Mouse (Mus musculus) mouse trophoblast stem cell (cell line): Measurements from ENCODE around the gene Rbm45.

Source experiments
- in situ Hi-C, 2 experiments: fragments of 300-500 bp; cut with MseI, MboI; formaldehyde crosslinking; loops; 2 replicates in 1 of 2; 3 replicates in 1 of 2; pipeline ENCODE4 v1.15.1; 2025

Gene Rbm45

DNA sequence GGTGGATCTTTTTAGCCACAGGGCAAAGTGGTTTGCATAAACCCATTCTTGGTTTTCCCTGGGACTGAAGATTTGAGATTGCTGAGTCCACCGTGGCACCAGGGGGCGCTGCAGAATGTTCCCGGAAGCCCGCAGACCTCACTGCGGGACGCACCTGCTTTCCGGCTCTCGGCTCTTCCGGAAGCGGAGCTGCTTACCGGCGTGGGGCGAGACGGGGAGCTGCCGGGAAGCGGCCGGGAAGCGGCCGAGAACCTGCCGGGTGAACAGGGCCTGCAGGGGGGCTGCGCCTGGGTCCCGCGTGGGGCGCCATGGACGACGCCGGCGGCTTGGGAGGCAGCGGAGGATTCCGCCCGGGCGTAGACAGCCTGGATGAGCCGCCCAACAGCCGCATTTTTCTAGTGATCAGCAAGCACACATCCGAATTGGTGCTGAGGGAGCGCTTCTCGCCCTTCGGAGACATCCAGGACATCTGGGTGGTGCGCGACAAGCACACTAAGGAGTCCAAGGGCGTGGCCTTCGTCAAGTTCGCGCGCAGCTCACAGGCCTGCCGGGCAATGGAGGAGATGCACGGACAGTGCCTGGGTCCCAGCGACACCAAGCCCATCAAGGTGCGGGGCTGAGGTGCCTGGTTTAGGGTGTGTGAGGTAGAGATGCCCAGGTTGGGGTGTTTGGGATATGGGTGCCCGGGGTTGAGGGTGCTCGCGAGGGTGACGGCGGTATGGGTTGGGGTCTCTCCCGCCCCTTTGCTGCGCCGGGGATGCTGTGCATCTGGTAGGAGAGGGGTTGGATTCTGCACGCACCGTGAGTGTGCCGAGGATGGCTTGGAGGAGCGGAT is at the start of gene Rbm45:
Gene Rbm45 (plus strand): TSS at position 164 of the 835 bp plus-strand sequence.
- in situ Hi-C loops = loop anchor here (10.0 to 25.0 kb wide), 2 partner anchors 242 to 255 kb away; no protein-coding TSS in a partner anchor

DNA sequence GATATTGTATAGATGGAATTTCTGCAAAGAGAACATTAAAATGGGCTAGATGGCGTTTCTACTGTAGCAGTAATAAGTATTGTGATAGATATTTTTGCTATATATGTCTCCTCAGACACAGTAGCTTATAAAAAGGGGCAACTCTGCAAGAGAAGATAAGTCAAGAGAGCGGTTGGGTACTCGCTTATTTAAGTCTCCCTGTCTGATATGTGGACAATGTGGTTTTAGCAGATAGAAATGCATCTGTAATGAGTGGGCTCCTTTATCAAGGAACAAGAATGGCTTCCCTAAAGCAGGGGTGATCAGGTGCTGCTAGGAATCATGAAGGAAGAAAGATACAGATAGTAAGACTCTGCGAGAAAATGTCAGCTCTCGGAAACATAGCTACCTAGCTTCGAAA is 49.4 kb upstream of the Rbm45 start:
- in situ Hi-C loops = no loop called here

DNA sequence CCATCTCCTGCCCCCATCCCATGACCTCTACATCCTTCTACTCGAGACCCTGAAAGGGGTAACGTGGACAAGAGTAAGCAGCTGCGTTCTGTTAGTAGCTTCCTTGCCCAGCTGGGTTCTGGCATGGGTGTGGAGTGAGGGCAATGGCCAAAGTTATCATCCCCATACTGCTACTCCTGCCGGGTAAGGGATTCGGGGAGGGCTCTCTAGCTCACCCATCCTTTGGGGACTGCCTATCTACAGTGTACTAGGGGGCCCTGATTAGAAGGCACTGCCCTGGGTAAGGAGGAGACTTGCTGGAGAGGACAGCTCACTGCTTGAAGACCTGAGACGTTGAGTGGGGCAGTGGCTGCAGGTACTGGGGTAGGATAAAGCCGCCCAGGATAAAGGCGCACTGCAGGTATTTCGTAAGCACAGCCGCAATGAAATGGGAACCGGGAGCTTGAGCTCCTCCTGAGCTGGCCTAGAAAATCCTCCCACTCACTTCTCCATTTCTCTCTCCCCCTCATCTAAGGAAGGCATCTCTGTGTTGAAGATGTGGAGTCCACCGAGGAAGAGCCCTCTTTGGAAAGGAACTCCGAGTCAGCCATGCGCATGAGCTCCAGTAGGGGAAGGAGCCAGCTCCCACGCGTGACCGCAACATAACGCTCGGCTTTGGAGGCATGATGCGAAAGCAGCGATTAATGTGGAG is 46.5 kb upstream of the Rbm45 start:
- in situ Hi-C loops = no loop called here

DNA sequence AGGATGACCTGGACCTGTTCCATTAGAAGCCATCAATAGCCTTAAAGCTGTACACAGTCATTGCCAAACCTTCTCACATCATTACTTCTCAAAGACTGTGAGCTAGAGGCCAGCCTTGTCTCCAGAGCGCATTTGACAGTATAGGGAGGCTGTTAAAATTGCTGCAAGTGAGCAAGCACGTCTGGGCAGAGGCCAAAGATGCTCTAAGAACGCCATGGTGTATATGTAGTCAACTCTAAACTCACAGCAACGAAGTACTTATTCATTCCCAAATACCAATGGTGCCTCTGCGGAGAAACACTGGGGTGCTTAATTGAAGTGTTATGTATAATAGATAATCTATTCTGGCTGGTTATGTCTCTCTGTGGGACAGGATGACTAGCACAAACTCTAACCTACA is 45.3 kb upstream of the Rbm45 start:
- in situ Hi-C loops = no loop called here

DNA sequence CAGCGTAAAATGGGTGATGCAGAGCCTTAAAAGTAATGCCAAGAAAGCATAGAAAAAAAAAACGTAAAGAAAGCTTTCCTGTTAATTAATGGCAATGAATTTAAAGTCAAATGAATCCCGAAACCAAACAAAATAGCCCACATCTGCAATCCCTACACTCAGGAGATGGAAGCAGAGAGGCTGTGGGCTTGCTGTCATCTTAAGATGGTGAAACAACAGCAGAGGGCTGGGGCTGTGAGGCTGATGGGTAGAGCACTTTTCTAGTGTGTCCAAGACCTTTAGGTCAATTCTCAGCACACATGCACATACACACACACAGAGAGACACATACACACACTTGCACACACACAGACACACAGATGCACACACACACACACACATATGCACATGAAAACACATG is 43.6 kb upstream of the Rbm45 start:
- in situ Hi-C loops = no loop called here

DNA sequence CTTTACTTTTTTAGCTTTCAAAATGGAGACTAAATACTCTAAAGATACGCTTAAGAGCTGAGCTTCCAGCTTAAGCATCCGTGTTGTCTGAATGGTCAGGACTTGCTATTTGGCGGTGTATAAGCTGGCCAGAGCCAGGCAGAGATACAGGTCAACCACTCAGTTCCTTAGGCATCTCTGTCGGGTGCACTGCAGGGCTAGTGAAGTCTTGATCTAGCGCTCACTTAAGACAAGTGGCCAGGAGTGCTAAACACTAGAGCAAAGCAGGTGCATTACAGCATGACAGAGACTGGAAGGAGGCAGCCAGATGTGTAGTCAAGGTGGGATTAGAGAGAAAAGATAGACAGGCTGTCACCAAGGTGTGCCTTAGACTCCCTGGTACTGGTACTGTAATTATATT is 39.7 kb upstream of the Rbm45 start:
- in situ Hi-C loops = no loop called here

DNA sequence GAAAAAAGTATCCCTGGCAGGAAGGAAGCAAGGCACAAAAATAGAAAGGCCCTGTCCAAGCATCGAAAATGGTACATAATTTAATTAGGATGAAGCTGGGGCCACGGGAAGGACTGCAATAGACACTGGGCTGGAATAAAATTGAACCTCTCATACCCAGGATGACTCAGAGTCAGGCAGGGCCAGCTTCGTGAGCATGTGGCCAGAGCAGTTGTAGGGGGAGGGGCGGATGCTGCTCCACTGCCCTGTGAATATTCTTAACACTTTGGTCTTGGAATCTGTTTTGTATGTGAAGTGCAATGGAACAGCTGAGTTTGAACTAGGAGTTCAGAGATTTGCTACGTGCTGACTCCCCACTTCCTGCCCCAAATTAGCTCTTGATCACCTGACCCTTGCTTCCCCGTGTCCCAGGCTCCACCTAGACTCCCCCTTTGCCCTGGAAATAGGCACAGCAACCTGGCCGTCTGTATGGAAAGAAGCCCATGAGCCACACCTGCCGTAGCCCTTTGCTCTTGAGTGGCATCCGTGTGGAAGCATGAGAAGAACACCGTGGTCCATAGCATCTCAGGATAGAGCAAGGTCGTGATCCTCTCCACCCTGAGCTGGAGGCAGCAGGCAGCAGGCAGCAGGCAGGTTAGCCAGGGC is 37.5 kb upstream of the Rbm45 start:
- in situ Hi-C loops = no loop called here

DNA sequence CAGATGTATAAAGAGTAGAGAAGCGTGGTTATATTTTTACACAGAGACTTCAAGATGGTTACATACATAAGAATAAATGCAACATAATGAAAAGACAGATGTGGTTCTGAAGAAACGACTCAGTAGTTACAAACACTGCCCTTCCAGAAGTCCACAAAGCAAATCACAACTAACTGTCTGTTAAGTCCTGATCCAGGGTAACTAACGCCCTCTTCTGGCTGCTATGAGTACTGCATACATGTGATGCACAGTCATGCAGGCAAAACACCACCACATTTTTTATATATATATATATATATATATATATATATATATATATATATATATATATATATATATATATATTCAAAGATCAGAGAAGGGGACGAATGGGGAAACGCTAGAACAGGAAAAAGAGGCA is 35.2 kb upstream of the Rbm45 start:
- in situ Hi-C loops = no loop called here

DNA sequence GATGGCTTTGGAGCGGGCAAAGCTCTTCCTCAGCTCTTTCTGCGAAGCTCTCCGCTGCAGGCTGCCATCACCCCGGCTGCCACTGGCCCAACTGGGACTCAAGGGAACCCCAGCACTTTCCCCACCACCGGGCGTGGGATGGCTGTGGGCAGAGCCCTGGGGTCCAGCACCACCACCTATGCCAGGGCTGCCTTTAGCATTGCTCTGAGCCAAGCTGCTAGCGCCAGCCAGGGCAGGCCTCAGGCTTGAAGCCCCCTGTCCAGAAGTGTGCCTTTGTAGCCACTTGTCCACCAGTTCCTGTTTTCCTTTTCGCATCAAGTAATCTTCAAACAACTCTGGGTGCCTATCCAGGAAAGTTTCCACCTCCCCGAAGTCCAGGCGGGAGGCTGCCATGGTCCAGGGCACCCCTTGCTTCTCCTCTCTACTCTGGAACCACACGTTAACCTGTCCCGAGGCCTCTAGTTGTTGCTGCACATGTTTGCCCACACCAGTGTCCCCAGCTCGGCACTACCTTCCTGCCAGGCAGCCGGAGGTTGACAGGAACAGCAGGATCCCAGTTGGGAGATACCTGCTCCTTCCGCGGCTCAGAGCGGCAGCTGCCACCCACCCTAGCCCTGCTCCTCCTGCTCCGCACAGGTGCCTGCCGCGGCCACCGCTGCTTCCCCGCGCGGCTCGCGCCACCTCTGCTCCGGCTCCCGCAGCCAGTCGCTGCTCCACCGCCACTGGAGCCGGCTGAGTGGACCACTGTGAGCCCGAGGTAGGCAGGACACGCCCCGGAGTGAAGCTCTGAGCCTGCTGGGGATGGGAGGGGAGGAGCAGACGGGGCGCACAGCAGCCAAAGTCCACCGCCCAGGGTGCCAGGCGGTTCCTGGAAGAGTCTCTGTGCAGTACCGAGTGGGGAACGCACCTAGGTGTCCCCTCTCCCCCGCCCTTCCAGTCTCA is 31.3 kb upstream of the Rbm45 start, which contains the start of gene Pde11a:
Gene Pde11a (minus strand): TSS at position 560 of the 942 bp plus-strand sequence.
- in situ Hi-C loops = no loop called here

DNA sequence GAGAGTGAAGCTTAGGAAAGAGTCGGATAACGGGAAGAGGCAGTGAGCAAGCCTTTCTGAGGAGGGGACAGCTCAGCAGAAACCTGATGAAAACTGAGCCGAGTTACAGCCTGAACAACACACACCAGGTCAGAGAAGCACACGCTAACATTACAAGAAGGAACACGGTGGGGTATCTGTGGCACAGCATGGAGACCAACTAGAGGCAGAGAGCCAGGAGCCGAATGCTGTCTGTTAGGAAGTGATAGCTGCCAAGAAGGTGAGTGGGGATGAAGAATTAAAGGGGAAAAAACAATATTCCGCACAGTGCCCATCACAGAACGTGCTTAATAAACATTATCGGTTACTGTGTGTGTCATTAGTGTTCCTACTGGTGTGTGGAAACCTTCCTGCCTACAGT is 27.6 kb upstream of the Rbm45 start:
- in situ Hi-C loops = no loop called here

DNA sequence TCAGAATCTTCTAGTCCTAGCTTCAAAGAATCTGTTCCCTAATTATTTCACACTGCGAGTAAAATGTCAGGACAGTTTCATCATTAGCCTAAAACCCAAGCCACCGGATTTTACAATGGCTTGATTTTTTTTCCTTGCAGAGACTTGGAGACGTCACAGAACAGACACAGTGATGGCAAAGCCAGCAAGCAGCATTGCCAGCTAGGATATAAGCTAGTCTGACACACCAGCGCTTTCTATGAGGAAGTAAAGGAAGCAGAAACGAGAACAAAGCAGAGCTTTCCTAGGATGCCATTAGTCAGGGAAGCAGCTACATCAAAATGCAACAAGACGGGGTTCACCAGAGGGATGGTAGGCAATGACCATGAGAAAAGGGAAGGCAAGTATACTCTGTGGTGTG is 21.9 kb upstream of the Rbm45 start:
- in situ Hi-C loops = no loop called here

DNA sequence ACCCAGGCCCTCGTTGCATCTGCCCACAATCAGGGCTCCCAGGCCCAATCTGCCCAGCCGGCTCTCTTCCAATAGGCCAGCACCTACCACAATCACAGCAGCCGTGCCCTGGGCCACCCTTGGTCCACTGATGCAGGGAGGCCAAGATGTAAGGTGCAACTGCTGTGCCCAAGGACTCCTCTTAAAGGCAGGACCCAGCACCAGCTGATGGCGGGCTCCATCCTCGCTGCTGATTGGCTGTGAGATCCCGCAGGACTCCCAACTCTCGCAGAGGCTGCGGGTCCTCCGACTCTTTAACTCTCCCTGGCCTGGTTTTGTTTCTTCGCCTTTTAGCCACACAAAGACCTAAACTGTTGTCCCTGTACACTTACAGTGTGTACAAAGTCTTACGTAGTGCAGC is 9.6 kb upstream of the Rbm45 start, which contains the start of gene Cyct:
Gene Cyct (minus strand): TSS at position 225 of the 400 bp plus-strand sequence.
- in situ Hi-C loops = loop anchor here in 1 of 2 experiments (25.0 kb wide), 1 partner anchor 252 kb away; no protein-coding TSS in a partner anchor

DNA sequence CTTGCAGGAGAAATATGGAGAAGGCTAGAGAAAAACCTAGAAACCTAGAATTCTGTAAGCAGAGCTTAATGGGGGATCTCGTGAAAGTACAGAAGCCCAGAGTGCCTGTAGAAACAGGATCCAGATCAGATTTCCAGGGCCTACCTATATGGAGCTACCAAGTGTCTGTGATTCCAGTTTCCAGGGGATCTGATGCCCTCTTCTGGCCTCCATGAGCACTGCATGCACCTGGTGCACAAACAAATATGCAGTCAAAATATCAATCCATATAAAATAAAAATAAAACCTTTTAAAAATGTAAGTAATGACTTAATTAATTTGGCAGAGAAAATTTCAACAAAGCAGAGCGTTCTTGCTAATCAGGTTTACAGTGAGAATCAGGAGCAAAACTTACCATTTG is 7.7 kb upstream of the Rbm45 start:
- in situ Hi-C loops = loop anchor here in 1 of 2 experiments (25.0 kb wide), 1 partner anchor 250 kb away; no protein-coding TSS in a partner anchor

DNA sequence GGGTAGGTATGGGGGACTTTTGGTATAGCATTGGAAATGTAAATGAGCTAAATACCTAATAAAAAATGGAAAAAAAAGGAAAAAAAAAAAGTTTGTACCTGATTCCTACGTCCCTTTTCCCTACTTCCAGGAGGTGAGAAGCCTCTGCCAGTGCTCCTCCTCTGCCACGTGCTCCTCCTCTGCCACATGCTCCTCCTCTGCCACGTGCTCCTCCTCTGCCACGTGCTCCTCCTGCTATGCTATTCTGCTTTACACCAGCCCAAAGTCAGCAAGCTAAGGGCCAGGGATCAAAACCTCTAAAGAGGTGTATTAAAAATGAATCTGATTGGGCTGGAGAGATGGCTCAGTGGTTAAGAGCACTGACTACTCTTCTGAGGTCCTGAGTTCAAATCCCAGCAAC is 4.0 kb upstream of the Rbm45 start:
- in situ Hi-C loops = loop anchor here in 1 of 2 experiments (25.0 kb wide), 1 partner anchor 246 kb away; no protein-coding TSS in a partner anchor

DNA sequence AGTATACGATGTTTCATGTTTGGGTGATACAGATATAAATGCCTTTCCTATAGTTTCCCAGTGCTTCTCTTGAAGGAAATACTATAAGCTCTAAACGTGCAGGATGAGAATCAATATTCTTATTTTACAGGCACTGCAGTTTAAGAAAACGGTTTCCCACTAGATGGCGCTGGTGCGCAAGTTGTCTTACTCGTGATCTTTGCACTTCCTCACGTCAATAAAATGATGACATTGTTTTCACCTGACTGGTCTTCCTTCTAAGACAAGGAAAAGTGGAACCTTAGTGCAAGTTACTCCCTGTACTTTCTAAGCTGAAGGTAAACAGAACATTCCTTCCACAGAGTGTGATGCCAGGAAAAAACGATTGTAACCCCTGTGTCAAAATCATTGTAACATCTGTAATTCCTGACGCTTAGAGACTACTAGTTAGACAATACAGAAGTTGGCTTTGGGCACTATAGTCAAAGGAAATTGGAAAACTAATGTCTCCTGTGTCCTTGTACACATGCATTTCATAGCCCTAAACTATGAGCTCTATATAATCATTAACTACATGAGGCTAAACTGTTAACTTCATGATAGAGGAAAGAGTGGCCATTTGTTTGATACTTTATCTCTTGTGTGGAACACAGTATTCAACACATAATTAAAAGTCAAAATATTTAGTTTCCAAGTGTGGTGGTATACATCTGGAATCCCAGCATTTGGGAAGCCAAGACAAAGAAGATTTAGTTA is 2.4 kb upstream of the Rbm45 start:
- in situ Hi-C loops = loop anchor here in 1 of 2 experiments (25.0 kb wide), 1 partner anchor 245 kb away; no protein-coding TSS in a partner anchor

DNA sequence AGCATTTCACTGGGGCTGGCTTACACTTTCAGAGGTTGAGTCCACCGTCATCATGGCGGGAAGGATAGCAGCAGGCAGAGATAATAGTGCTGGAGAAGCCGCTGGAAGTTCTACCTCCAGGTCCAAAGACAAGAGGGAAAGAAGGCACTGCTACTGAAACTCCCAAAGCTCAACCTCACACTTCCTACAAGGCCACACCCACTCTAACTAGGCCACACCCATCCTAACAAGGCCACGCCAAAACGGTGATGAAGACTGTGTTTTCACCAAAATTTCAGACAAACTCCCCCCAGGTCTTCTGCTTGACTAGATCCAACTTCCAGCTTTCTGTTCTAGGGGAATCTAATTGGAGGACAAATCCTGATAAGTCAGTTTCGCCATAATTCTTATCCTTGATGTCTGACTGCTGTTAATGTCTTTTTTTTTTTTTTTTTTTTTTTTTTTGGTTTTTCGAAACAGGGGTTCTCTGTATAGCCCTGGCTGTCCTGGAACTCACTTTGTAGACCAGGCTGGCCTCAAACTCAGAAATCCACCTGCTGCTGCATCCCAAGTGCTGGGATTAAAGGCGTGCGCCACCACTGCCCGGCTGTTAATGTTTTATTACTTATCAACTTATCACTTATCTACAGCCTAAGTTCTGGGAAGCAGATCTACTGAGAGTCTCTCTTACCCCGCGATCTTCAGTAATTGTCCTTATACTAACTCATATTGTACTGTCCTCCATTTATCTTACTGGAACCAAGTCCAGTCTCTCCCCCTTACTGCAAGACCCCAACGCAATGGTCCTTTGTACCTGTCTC is 723 bp upstream of the Rbm45 start:
- in situ Hi-C loops = loop anchor here in 1 of 2 experiments (25.0 kb wide), 1 partner anchor 243 kb away; no protein-coding TSS in a partner anchor

DNA sequence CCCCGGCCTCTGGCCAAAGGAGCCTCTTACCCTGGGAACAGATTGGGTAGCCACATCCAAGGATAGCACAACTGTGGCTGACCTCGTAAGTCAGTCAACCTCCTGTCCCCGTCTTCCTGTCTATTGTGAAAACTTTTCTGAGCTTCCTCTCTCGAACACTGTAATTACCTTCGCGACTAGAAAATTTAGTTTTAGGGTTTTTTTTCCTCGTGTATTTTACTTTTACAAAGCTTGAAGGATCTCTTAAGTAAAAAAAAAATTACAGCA is 805 bp downstream of the Rbm45 start:
- in situ Hi-C loops = loop anchor here (10.0 to 25.0 kb wide), 2 partner anchors 242 to 254 kb away; no protein-coding TSS in a partner anchor

DNA sequence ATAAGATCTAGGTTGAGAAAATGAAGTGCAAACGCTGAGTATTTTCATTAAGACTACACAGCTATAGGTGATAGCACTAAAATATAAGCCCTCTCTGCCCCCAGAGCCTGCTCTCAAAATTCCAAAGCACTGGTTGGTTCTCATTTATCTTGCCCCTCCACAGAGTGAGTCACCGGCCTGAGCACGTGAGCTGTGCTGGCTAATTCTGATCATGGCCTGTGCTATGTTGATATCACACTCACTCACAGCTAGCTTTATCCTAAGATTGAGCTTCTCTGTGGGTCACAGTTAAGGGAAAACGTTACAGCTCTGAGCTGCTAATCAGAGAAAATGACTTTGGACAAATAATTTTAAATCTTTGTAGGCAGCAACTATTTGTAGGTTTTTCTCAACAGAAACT is 2.5 kb downstream of the Rbm45 start:
- in situ Hi-C loops = loop anchor here (10.0 to 25.0 kb wide), 2 partner anchors 240 to 253 kb away; no protein-coding TSS in a partner anchor

DNA sequence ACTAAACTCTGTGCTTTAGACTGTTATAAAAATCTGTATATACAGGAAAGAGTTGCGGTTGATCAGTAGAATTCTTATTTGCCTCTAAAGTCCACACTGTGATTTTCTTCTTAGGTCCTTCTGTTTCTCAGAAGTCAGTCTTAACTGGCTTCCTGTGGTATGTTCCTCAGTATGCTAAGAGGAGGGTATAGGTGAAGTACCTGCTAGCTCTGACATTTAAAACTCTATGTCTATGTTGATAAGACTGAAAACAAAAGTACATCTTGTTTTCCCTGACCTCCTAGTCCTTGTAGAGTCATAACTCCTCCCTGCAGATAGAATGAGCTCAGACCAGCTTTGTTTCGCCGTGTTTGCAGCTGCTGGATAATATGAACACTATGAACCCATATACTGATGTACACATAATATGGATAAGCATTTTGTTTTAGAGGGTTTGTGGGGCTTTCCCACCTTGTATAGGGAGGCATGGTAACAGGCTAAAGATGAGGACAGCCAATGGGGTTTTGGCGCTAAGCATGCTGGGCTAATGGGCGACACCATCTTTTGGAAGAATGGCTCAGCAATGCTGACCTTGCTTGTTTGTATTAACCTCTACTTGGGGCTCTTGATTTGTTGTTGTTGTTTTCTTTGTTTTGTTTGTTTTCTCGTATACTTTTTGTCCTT is 4.9 kb downstream of the Rbm45 start:
- in situ Hi-C loops = loop anchor here (10.0 to 25.0 kb wide), 2 partner anchors 238 to 250 kb away; no protein-coding TSS in a partner anchor
